Mouse (Mus musculus) kidney, adult 11 months (tissue): Measurements from ENCODE around the gene Cox14.
"Not testable (repeated sequence)": the region's sequence is repeated elsewhere in the genome, so short reads cannot be mapped to it uniquely, and the experiment has no call there.

Source experiments
- DNase-seq: peaks from one replicate; pipeline ENCODE4 v3.0.0; 2022

Gene Cox14

DNA sequence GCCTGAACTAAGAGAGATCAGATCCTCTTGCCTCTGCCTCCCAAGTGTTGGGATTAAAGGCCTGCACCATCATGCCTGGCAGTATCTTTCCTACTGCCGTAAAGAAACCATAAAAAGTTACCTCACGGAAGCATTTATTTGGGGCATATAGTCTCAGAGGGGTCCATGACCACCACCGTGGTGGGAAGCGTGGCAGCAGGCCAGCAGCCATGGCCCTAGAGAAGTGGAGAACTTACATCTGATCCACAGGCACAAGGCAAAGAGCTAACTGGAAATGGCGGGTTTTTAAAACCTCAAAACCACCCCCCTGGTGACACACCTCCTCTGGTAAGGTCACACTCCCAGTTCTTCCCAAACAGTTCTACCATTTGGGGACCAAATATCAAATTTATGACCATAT, 2.8 kb downstream of the Cox14 start:
- DNase-seq: no peak

DNA sequence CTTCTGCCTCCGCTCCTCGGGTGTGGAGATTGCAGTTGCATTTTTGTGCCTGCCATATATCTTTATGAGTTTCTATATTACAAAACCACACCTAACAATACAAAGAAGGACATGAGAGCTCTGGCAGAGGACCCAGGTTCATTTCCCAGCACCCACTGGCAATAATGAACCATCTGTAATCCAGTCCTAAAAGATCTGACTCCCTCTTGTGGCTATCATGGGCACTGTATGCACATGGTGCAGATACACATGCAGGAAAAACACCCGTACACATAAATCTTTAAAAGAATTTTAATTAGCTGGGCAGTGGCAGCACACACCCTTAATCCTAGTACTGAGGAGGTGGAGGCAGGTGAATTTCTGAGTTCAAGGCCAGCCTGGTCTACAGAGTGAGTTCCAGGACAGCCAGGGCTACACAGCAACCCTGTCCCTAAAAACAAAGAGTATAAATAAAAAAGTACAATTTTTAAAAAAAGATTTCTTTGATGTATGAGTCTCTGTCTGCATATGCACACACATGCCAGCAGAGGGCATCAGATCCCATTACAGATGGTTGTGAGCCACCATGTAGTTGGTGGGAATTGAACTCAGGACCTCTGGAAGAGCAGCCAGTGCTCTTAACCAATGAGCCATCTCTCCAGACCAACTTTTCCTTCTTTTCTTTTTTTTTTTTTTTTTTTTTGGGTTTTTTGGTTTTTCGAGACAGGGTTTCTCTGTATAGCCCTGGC, 3.8 kb downstream of the Cox14 start:
- DNase-seq: no peak

- no peak for DNase-seq
Observed at GRCm38 (mm10) chr15:99731167-99731566, 5.7 kb downstream of the Cox14 start.

DNA sequence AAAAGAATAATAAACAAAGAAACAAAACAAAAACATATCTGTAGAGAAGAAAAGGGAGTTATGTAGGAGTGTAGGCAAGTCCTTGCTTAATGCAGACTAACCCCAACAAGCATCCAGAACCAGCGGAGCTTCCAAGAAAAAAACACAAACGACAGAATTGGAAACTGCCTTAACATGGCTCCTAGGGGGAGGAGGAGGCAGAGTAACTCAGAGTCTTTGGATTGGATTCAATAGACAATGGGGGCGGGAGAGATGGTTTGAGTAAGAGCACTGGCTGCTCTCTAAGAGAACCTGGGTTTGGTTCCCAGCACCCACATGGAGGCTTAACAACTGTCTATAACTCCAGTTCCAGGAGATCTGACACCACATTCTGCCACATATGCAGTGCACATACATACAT, 6.3 kb downstream of the Cox14 start:
- DNase-seq: no peak

GRCm38 (mm10) chr15:99733186-99733585, 7.8 kb downstream of the Cox14 start:
- no peak for DNase-seq

- peak; percentile 100 for DNase-seq
Observed at GRCm38 (mm10) chr15:99735631-99736030, 10.2 kb downstream of the Cox14 start.

- no peak for DNase-seq
Observed at GRCm38 (mm10) chr15:99736675-99737074, 11.3 kb downstream of the Cox14 start.

- DNase-seq: no peak
Observed at GRCm38 (mm10) chr15:99740229-99740628, 14.8 kb downstream of the Cox14 start.

DNA sequence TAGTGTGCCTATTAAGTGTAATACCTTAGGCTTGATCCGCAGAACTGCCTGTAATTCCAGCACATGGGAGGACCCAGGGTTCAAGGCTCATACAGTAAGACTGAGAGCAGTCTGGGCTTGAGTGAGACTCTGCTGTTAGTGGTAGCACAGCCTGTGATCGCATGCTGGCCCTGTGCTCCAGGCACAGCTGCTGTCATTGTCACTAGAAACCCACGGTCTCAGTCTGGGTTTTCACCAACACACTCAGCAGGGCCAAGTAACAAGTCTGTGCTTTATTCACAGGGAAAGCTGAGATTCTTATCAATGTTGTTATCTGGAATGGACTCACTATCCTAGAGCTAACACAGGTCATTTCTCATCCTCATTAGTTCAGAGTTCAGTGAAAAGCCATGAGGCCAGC, 28.8 kb downstream of the Cox14 start:
- no peak for DNase-seq

GRCm38 (mm10) chr15:99767467-99767866, 42.0 kb downstream of the Cox14 start:
- no peak for DNase-seq

DNA sequence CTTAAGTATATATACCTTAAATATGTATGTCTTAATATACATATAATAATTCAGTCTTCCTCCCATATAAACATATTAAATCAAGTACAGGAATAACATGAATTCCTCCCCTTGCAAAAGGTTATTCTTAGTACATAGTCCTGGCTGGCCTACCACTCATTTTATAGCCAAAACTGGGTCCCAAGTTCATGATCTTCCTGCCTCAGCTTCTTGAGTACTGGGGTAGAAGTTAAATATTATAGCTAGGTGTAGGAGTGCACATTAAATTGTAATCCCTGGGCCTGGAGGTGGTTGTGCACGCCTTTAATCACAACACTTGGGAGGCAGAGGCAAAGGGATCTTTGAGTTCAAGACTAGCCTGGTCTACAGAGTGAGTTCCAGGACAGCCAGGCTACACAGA, 43.3 kb downstream of the Cox14 start:
- DNase-seq: peak; percentile 20

- DNase-seq: no peak
Observed at GRCm38 (mm10) chr15:99771004-99771500, 45.6 kb downstream of the Cox14 start.

GRCm38 (mm10) chr15:99771601-99772276, 46.3 kb downstream of the Cox14 start:
- DNase-seq: peak; percentile 20

DNA sequence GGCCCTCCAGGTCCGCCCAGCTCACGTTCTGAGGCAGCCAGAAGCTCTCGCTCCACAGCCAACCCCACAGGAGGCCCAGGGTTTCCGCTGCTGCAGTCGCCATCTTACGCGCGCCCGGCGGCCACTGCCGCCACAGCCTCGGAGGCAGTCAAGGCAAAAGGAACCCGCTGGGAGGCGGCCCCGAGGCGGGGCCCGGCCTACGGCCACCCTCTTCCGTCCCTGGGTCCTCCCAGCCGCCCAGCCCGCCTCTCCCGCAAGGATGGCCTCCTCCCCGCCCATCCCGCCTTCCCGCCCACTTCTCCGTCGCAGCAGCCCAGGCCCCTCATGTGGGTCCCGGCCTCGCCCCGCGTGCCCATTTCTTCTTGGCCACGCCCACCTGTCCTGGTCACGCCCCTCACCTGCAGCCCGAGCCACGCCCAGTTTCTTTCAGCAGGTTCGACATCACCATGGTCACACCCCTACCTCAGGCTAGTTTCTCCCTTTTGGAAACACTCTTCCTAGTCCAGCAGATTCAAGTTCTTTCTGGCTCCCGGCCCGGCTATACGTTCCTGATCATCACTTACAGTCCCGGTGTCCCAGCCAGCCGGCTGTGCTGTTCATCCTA, 47.0 kb downstream of the Cox14 start:
- peak; percentile 93 for DNase-seq

DNA sequence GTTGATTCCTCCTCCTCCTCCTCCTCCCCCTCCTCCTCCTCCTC, 47.3 kb downstream of the Cox14 start, which contains the start of gene Cers5:
Gene Cers5 (minus strand): TSS at position 5 of the 44 bp plus-strand sequence.
- not testable (repeated sequence) for DNase-seq

- no peak for DNase-seq
Observed at GRCm38 (mm10) chr15:99772925-99773324, 47.5 kb downstream of the Cox14 start.
